Mouse (Mus musculus) ovary, postnatal 14 days (tissue): Measurements from ENCODE around the gene Rxylt1.

Experiments used
- DNase-seq: peaks from one replicate; pipeline ENCODE4 v3.0.0; 2022; ENCODE audit warnings: low spot score

Gene Rxylt1

GRCm38 (mm10) chr10:122096980-122097844 is at the start of gene Rxylt1:
TSS of gene Rxylt1 (minus strand) at chr10:122097371.
- peak; percentile 90 for DNase-seq

- DNase-seq: no peak
Measured at GRCm38 (mm10) chr10:122121290-122121970, 24.3 kb upstream of the Rxylt1 start.

- no peak for DNase-seq
Measured at GRCm38 (mm10) chr10:122120500-122121289, 23.5 kb upstream of the Rxylt1 start.

GRCm38 (mm10) chr10:122119451-122119850 is 22.3 kb upstream of the Rxylt1 start:
- no peak for DNase-seq

- no peak for DNase-seq
Measured at GRCm38 (mm10) chr10:122116636-122117035, 19.5 kb upstream of the Rxylt1 start.

- no peak for DNase-seq
Measured at GRCm38 (mm10) chr10:122106633-122107028, 9.5 kb upstream of the Rxylt1 start.

GRCm38 (mm10) chr10:122105889-122106632 is 8.9 kb upstream of the Rxylt1 start:
- DNase-seq: no peak

- peak; percentile 34 for DNase-seq
Measured at GRCm38 (mm10) chr10:122105407-122105806, 8.2 kb upstream of the Rxylt1 start.

GRCm38 (mm10) chr10:122102675-122103074 is 5.5 kb upstream of the Rxylt1 start:
- no peak for DNase-seq

GRCm38 (mm10) chr10:122096462-122096979 is 650 bp downstream of the Rxylt1 start:
- DNase-seq: peak; percentile 20

GRCm38 (mm10) chr10:122090472-122090871 is 6.7 kb downstream of the Rxylt1 start:
- DNase-seq: no peak

GRCm38 (mm10) chr10:122081352-122081751 is 15.8 kb downstream of the Rxylt1 start:
- DNase-seq: no peak

- DNase-seq: no peak
Measured at GRCm38 (mm10) chr10:122069153-122069552, 28.0 kb downstream of the Rxylt1 start.

GRCm38 (mm10) chr10:122055826-122056225 is 41.3 kb downstream of the Rxylt1 start:
- no peak for DNase-seq

- no peak for DNase-seq
Measured at GRCm38 (mm10) chr10:122054535-122054934, 42.6 kb downstream of the Rxylt1 start.

GRCm38 (mm10) chr10:122051831-122052230 is 45.3 kb downstream of the Rxylt1 start:
- peak; percentile 92 for DNase-seq

- peak; percentile 93 for DNase-seq
Measured at GRCm38 (mm10) chr10:122047727-122048365, 49.3 kb downstream of the Rxylt1 start.

- peak; percentile 39 for DNase-seq
Measured at GRCm38 (mm10) chr10:122046904-122047726, 50.1 kb downstream of the Rxylt1 start, which contains the start of gene Srgap1. TSS of gene Srgap1 (minus strand) at chr10:122047315.

GRCm38 (mm10) chr10:122046511-122046903 is 50.7 kb downstream of the Rxylt1 start:
- no peak for DNase-seq

- no peak for DNase-seq
Measured at GRCm38 (mm10) chr10:122045946-122046345, 51.2 kb downstream of the Rxylt1 start.
